Mouse (Mus musculus) liver, adult (tissue): ENCODE results near the gene Klf13.

ENCODE experiments used
- GATA4 ChIP-seq: IDR thresholded peaks from 2 replicates; pipeline ENCODE4 v1.6.1; 2014; ENCODE audit warnings: mild to moderate bottlenecking, low read length; ENCODE audit not compliant: insufficient replicate concordance

The Klf13 gene

DNA sequence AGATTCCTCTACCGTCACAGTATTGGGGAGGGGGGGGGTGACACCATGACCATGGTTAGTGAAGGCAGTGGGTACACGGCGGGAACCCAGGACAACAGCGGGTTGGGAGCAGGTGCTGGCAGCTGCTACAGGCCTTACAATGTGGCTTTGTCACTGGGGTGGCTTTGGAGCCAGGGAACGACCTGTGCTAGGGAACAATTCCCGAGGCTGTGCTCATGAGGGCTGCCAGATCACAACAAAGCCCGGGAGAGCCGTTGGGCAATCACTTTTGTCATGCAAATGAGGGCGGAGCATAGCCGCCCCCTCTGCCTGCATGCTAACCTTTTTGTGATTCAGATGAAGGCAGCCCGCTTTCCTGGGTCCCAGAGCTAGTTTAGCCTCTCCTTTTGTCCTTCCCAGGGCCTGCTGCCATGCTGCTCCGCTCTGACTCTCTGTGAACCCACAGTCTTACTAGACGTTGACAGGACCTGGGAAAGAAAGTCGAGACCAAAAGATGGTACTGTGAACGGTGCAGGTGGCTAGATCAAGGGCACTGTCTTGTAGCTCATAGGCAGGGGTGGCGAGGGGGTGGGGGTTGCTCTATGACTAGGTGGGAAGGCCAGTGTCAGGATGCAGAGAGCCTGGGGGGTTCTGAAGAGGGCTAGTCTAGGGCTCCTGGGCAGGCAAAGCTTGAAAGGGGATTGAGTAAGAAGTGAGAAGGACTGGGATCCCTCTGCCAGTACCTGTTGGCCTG is 18.4 kb upstream of the Klf13 start:
- TF ChIP-seq GATA4, result no peak

DNA sequence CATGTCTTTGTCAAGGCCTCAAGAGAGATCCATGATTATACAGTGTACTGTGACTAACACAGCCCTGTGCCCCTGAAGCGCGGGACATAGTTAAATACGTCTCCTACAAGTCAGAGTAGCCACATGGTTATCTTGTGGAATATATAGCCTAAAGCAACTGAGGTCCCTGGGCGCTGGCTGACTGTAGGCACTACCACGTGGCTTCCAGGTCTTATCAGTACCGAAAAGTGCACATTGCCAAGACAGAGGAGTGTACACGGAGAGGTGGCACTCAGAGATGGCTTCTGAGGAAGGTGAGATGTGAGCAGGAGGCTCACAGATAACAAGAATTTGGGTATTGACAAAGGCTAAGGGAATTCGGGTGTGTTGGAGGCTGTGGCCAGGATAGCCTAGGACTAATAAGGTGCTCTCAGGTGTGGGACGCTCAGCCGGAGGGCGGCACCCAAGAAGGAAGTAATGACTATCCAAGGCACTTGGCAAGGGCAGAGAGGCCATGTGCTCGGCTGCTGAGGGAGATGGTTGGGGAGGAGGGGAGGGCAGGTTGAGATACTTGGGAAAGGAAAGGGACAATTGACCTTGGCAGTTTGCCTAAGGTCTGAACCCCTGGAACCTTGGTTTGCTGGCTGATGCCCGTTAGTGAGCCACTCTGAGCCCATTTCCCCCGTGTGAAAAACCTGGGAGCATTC is 17.6 kb upstream of the Klf13 start:
- TF ChIP-seq GATA4, result no peak

DNA sequence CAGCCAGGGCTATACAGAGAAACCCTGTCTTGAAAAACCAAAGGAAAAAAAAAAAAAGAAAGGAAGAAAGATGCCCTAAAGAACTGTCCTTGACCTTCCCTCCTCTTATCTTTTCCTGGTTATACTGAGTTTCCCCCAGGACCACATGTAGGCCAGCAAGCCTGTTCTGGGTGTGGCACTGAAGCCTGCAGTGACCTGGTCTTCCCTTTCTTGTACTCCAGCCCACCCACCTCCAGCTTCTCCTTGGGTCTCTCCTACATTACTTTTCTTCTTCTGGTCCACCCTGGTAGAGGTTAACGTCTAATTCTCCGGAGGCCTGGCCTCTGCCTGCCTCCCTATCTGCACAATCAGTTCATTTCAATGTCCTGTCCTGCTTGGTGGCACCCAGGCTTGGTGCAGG is 16.7 kb upstream of the Klf13 start:
- no peak for TF ChIP-seq GATA4

GRCm38 (mm10) chr7:63952077-63952898 is 13.6 kb upstream of the Klf13 start:
- TF ChIP-seq GATA4, result no peak

GRCm38 (mm10) chr7:63950931-63951607 is 12.4 kb upstream of the Klf13 start:
- no peak for TF ChIP-seq GATA4

DNA sequence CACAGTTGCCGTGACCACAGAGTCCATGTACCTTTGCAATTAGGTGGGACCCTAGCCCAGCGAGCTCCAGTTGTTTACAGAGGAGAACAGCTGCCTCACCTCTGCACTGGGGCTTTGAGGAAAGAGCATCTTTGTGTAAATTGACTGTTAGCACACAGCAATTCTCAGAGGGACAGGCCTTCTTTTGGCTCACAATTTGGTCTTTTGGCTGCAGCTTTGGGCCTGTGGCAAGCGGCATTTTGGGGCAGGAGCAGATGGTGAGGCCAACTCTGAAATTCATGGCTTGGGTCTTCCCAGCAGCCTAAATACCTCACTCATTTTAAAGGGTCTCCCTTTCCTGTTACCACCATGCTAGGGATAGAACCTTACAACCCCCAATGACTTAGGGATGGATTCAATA is 10.5 kb upstream of the Klf13 start:
- TF ChIP-seq GATA4, result no peak

- TF ChIP-seq GATA4, result no peak
These were observed 9.1 kb upstream of the Klf13 start for GRCm38 (mm10) chr7:63947514-63948487.

GRCm38 (mm10) chr7:63943946-63944345 is 5.2 kb upstream of the Klf13 start:
- no peak for TF ChIP-seq GATA4

GRCm38 (mm10) chr7:63941501-63941900 is 2.8 kb upstream of the Klf13 start:
- TF ChIP-seq GATA4, result no peak

DNA sequence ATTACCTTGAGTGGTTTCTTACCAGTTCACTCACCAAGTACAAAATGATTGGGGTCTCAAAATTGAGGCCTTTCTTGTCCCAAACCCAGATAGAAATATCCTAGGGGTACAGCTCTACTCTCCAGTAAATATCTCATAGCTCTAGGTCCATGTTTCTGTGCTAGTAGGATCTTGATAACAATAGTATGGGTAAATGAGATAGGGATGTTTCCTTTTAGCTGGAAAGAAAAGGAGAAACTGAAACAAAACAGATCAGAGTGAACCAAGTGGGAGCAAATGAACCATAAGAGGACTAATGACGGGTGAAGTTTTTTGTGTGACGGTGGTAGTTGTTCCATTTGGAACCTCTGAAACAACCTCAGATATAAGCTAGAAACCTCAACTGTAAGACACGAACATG is 2.3 kb upstream of the Klf13 start:
- no peak for TF ChIP-seq GATA4

GRCm38 (mm10) chr7:63940321-63940720 is 1.6 kb upstream of the Klf13 start:
- TF ChIP-seq GATA4, result no peak

- TF ChIP-seq GATA4, result no peak
These were observed 759 bp upstream of the Klf13 start for GRCm38 (mm10) chr7:63939397-63939951.

DNA sequence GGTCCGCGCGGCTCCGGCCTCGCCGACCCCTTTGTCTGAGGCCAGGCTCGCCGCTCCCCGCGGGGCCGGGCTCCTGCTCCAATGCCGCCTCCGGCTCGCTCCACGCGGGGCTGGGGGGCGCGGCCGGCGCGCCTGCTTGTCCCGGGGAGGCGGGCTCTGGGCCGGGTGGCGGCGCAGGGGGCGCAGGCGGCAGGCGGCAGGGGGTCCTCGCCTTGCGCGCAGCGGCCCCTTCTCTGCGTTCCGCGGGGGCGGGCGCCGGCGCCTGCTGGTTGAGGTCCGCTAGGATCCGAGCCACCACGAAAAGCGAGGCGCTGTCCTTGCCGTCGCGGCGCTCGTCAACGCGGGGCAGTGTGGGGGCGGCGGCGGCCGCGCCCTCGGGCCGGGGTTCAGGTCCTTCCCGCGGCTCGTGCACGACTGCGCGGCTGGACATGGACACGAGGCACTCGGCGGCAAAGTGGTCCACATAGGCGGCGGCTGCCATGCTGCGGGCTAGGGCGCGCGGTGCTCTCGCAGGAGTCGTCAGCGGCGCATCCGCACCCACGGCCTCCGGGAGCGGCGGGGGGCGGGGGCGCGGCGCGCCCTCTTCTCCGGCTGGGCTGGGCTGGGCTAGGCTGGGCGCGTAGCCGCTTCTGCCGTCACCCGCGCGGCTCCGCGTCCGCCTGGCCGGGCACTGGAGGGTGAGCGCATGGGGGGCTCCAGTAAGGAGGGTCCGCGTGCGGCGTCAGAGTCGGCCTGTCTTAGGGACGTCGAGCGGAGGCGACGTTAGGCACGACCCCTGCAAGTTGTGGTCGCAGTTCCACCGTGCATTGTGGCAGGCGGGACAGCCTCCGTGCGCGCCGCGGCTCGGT is 425 bp downstream of the Klf13 start:
- TF ChIP-seq GATA4, result no peak
